Mouse (Mus musculus) hindbrain, embryonic 11.5 days (tissue): Measurements from ENCODE around the gene Neu1. TPM values are rescaled to one million over a fixed set of nuclear protein-coding genes. Genes with fewer than 3 reads are reported as not detected.
A peak's percentile ranks its signal among the peaks of the same experiment; 100 is the strongest.
"Not testable (repeated sequence)": the region's sequence is repeated elsewhere in the genome, so short reads cannot be mapped to it uniquely, and the experiment has no call there.

ENCODE experiments used
- ATAC-seq: fragments of 200-750 bp; cut with Nextera tagmentation; 2 replicates; pipeline ENCODE4 v1.8.0; 2017; ENCODE audit warnings: mild to moderate bottlenecking, moderate TSS enrichment, moderate library complexity; ENCODE audit not compliant: low FRiP score
- DNase-seq: peaks from one replicate; pipeline ENCODE4 v3.0.0-alpha.2; 2015; ENCODE audit warnings: low spot score
- H3K27ac ChIP-seq: fragments of 300-500 bp; sonication (generic); 2 replicates; pipeline ENCODE4 v1.5.1; 2014; ENCODE audit warnings: mild to moderate bottlenecking, low read depth, low read length
- H3K27me3 ChIP-seq: fragments of 300-500 bp; sonication (generic); 2 replicates; pipeline ENCODE4 v1.6.1; 2014; ENCODE audit warnings: mild to moderate bottlenecking, low read length, moderate library complexity, mixed read lengths; ENCODE audit not compliant: control insufficient read depth, insufficient read depth
- H3K36me3 ChIP-seq: fragments of 300-500 bp; sonication (generic); 2 replicates; pipeline ENCODE4 v1.6.1; 2014; ENCODE audit warnings: mild to moderate bottlenecking, low read length, moderate library complexity, mixed read lengths; ENCODE audit not compliant: control insufficient read depth, insufficient read depth
- H3K4me1 ChIP-seq: fragments of 300-500 bp; sonication (generic); replicated peaks from 2 replicates; pipeline ENCODE4 v1.6.1; 2014; ENCODE audit warnings: low read length, mixed read lengths; ENCODE audit not compliant: control insufficient read depth, insufficient read depth
- H3K4me2 ChIP-seq: fragments of 300-500 bp; sonication (generic); replicated peaks from 2 replicates; pipeline ENCODE4 v1.6.1; 2014; ENCODE audit warnings: mild to moderate bottlenecking, low read depth, low read length
- H3K4me3 ChIP-seq: fragments of 300-500 bp; sonication (generic); 2 replicates; pipeline ENCODE4 v1.5.1; 2014; ENCODE audit warnings: low read depth, low read length
- H3K9ac ChIP-seq: fragments of 300-500 bp; sonication (generic); 2 replicates; pipeline ENCODE4 v1.6.1; 2014; ENCODE audit warnings: low read depth, low read length
- H3K9me3 ChIP-seq: fragments of 300-500 bp; sonication (generic); 2 replicates; pipeline ENCODE4 v1.6.1; 2016; ENCODE audit warnings: low read length; ENCODE audit not compliant: control insufficient read depth
- WGBS: fragments of 180-500 bp; shearing (Covaris S2); extraction: QIAGEN DNeasy Blood & Tissue Kit; methylation state at CpG from one replicate; pipeline ENCODE4 v1.1.7; 2014; 5-methylcytosine and 5-hydroxymethylcytosine counted together
- polyA plus RNA-seq: library from polyadenylated mRNA; unstranded; fragments of >200 nt; fragmentation: Nextera tagmentation; extraction: Ambion mirVana; gene quantifications from 2 replicates; pipeline ENCODE4 v1.2.1, GENCODE M21; 2014

Gene Neu1
- polyA plus RNA-seq, 1 experiment from 2014 or later = 12.9 TPM

GRCm38 (mm10) chr17:34948721-34949552, 17.9 kb downstream of the Neu1 start:
- peaks cover 12% of the 10 kb centered on the region for H3K36me3 ChIP-seq
- not testable (repeated sequence) for H3K27me3 ChIP-seq, DNase-seq, H3K9ac ChIP-seq, H3K27ac ChIP-seq, H3K9me3 ChIP-seq, H3K4me3 ChIP-seq, ATAC-seq, H3K4me1 ChIP-seq, H3K4me2 ChIP-seq
- WGBS = 59% methylated on average over 9 of the region's 9 CpGs

GRCm38 (mm10) chr17:34949553-34949969, 18.5 kb downstream of the Neu1 start:
- no peaks in the 10 kb centered on the region for H3K27me3 ChIP-seq
- DNase-seq = peak; percentile 33
- no peak overlapping the region for H3K9ac ChIP-seq
- H3K27ac ChIP-seq = no peak overlapping the region
- 0 out of 2 replicates have a peak, but pooled peaks cover 6% of the 10 kb centered on the region for H3K4me1 ChIP-seq
- H3K36me3 ChIP-seq = peaks cover 12% of the 10 kb centered on the region
- H3K9me3 ChIP-seq = no peaks in the 10 kb centered on the region
- no peak overlapping the region for H3K4me2 ChIP-seq
- peak overlapping the region; percentile 8; the same call in 1 of the 2 replicates for H3K4me3 ChIP-seq
- 34% methylated on average over 4 of the region's 4 CpGs for WGBS
- no peak for ATAC-seq

GRCm38 (mm10) chr17:34950514-34951455, 19.7 kb downstream of the Neu1 start:
- H3K4me1 ChIP-seq = 0 out of 2 replicates have a peak, but pooled peaks cover 6% of the 10 kb centered on the region
- ATAC-seq = no peak
- H3K9me3 ChIP-seq = no peaks in the 10 kb centered on the region
- peak overlapping the region; percentile 92 for H3K4me3 ChIP-seq
- H3K27me3 ChIP-seq = peaks cover 5% of the 10 kb centered on the region
- 32% methylated on average over 10 of the region's 10 CpGs for WGBS
- H3K9ac ChIP-seq = peak overlapping the region; percentile 99
- H3K27ac ChIP-seq = peak overlapping the region; percentile 92
- peak overlapping the region; percentile 90 for H3K4me2 ChIP-seq
- H3K36me3 ChIP-seq = peaks cover 12% of the 10 kb centered on the region
- no peak for DNase-seq

- H3K36me3 ChIP-seq = peaks cover 12% of the 10 kb centered on the region
- peak overlapping the region; percentile 99 for H3K9ac ChIP-seq
- ATAC-seq (peak; percentile 70), DNase-seq (no peak)
- peaks cover 10% of the 10 kb centered on the region for H3K27me3 ChIP-seq
- H3K4me2 ChIP-seq = peak overlapping the region; percentile 90
- no peaks in the 10 kb centered on the region for H3K9me3 ChIP-seq
- peak overlapping the region; percentile 92 for H3K27ac ChIP-seq
- 2% methylated on average over 28 of the region's 29 CpGs for WGBS
- H3K4me1 ChIP-seq = 0 out of 2 replicates have a peak, but pooled peaks cover 6% of the 10 kb centered on the region
- peak overlapping the region; percentile 92 for H3K4me3 ChIP-seq
These were observed 20.8 kb downstream of the Neu1 start for GRCm38 (mm10) chr17:34951636-34952377.

GRCm38 (mm10) chr17:34952378-34953040, 21.5 kb downstream of the Neu1 start:
- Histone ChIP-seq H3K4me1 (0 out of 2 replicates have a peak, but pooled peaks cover 6% of the 10 kb centered on the region), H3K27me3 (peaks cover 11% of the 10 kb centered on the region), H3K9ac (peak overlapping the region; percentile 99), H3K36me3 (peaks cover 12% of the 10 kb centered on the region), H3K9me3 (no peaks in the 10 kb centered on the region), H3K4me2 (peak overlapping the region; percentile 90), H3K4me3 (peak overlapping the region; percentile 92), H3K27ac (peak overlapping the region; percentile 92)
- ATAC-seq = peak; percentile 80
- peak; percentile 88 for DNase-seq
- WGBS = under 1% methylated on average over 23 of the region's 23 CpGs

- DNase-seq = no peak
- Histone ChIP-seq H3K9ac (no peak overlapping the region), H3K9me3 (no peaks in the 10 kb centered on the region), H3K27ac (no peak overlapping the region), H3K36me3 (peaks cover 12% of the 10 kb centered on the region), H3K4me2 (no peak overlapping the region), H3K27me3 (peaks cover 11% of the 10 kb centered on the region), H3K4me1 (0 out of 2 replicates have a peak, but pooled peaks cover 6% of the 10 kb centered on the region), H3K4me3 (no peak overlapping the region)
- no peak for ATAC-seq
- WGBS = 92% methylated on average over 3 of the region's 3 CpGs
These were observed 22.2 kb downstream of the Neu1 start for GRCm38 (mm10) chr17:34953258-34953657.

GRCm38 (mm10) chr17:34953904-34954303, 22.9 kb downstream of the Neu1 start:
- Histone ChIP-seq H3K27ac (no peak overlapping the region), H3K27me3 (peaks cover 11% of the 10 kb centered on the region), H3K9me3 (no peaks in the 10 kb centered on the region), H3K4me3 (no peak overlapping the region), H3K36me3 (peaks cover 12% of the 10 kb centered on the region), H3K4me2 (no peak overlapping the region), H3K4me1 (0 out of 2 replicates have a peak, but pooled peaks cover 6% of the 10 kb centered on the region), H3K9ac (no peak overlapping the region)
- WGBS = 90% methylated on average over 4 of the region's 4 CpGs
- ATAC-seq (no peak), DNase-seq (no peak)
